Mouse (Mus musculus): ENCODE results near the gene Imp3.

DNA sequence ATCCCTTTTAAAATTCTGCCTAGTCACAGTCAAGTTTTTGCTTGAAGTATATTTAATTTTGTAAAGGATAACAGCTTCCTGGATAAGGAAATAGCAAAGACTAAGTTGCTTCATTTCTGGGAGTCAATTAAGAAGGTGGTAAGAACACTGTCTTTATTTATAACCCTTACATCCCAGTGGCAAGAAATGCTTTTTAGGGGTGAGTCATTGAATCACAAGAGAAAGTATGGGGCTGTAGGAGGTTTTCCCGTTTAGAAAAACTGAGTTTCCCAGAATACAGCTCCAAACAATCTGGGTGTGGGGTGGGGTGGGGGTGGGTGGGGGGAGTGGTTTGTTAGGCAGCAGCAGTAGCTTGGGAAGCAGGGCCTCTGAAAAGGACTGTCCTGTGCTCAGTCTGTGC lies 44.2 kb downstream of the Imp3 start:
- TF ChIP-seq MYOG (IDR thresholded peaks at IDR 0.05; ENCODE audit: control insufficient read depth, extremely low read depth, insufficient read length) (no peak), CTCF (IDR thresholded peaks at IDR 0.05; ENCODE audit: control insufficient read depth, insufficient read depth, insufficient read length) (no peak), MAX (IDR thresholded peaks at IDR 0.05) (no peak), MYOD1 (IDR thresholded peaks at IDR 0.05; ENCODE audit: control insufficient read depth, insufficient read length, low read depth) (no peak), CEBPB (IDR thresholded peaks at IDR 0.05; ENCODE audit: low read depth) (no peak), FOSL1 (IDR thresholded peaks at IDR 0.05; ENCODE audit: insufficient read depth, low read length, poor library complexity, severe bottlenecking) (no peak), USF1 (IDR thresholded peaks at IDR 0.05; ENCODE audit: low read depth) (no peak)
